Mouse (Mus musculus) midbrain, embryonic 15.5 days (tissue): ENCODE measurements around the gene Synj2. TPM values are rescaled to one million over a fixed set of nuclear protein-coding genes. Genes with fewer than 3 reads are reported as not detected.

Experiments used
- ATAC-seq: fragments of 200-750 bp; cut with Nextera tagmentation; replicated peaks from 2 replicates; pipeline ENCODE4 v1.8.0; 2017; ENCODE audit warnings: moderate TSS enrichment
- H3K27ac ChIP-seq: fragments of 300-500 bp; sonication (generic); 2 replicates; pipeline ENCODE4 v1.5.1; 2015; ENCODE audit warnings: mild to moderate bottlenecking, inconsistent platforms
- H3K27me3 ChIP-seq: fragments of 300-500 bp; sonication (generic); replicated peaks from 2 replicates; pipeline ENCODE4 v1.6.1; 2015; ENCODE audit warnings: inconsistent platforms
- H3K36me3 ChIP-seq: fragments of 300-500 bp; sonication (generic); replicated peaks from 2 replicates; pipeline ENCODE4 v1.6.1; 2015; ENCODE audit warnings: inconsistent platforms
- H3K4me1 ChIP-seq: fragments of 300-500 bp; sonication (generic); 2 replicates; pipeline ENCODE4 v1.6.1; 2015; ENCODE audit warnings: inconsistent platforms
- H3K4me2 ChIP-seq: fragments of 300-500 bp; sonication (generic); 2 replicates; pipeline ENCODE4 v1.6.1; 2015; ENCODE audit warnings: inconsistent platforms, mild to moderate bottlenecking, moderate library complexity
- H3K4me3 ChIP-seq: fragments of 300-500 bp; sonication (generic); 2 replicates; pipeline ENCODE4 v1.5.1; 2015; ENCODE audit warnings: mild to moderate bottlenecking, inconsistent platforms
- H3K9ac ChIP-seq: fragments of 300-500 bp; sonication (generic); 2 replicates; pipeline ENCODE4 v1.6.1; 2015; ENCODE audit warnings: mild to moderate bottlenecking, inconsistent platforms
- H3K9me3 ChIP-seq: fragments of 300-500 bp; sonication (generic); 2 replicates; pipeline ENCODE4 v1.6.1; 2016; ENCODE audit warnings: inconsistent platforms
- WGBS: fragments of 180-500 bp; shearing (Covaris S2); methylation state at CpG from one replicate; pipeline ENCODE4 v1.1.7; 2015; ENCODE audit warnings: mixed read lengths; 5-methylcytosine and 5-hydroxymethylcytosine counted together
- polyA plus RNA-seq: library from polyadenylated mRNA; unstranded; fragments of >200 nt; fragmentation: Nextera tagmentation; extraction: Ambion mirVana; gene quantifications from 2 replicates; pipeline ENCODE4 v1.2.1, GENCODE M21; 2015

Synj2 gene
- polyA plus RNA-seq, 1 experiment from 2014 or later: 0.86 TPM

DNA sequence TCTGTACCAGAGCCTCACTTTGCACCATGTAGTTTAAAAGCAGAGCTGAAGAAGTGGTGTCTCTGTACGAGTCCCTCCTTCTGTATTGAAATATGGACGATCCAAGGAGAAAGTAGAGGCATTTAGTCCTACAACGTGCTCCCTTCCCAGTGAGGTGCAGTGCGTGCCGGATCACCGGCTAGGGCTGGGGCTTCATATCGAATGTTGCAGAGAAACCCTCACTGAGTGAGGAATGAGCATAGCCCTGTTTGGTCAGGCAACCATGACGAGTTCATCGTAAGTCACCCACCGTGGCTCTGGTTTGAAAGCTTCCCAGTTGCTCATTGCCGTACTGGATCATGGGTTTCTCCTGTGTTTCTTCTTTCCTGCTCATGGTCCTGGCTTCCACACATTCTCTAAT lies 95.8 kb downstream of the Synj2 start:
- 83% methylated on average over 11 of the region's 11 CpGs for WGBS
- Histone ChIP-seq H3K4me1 (no peaks in the 10 kb centered on the region), H3K36me3 (no peaks in the 10 kb centered on the region), H3K9me3 (no peaks in the 10 kb centered on the region), H3K27ac (no peak overlapping the region), H3K4me3 (no peak overlapping the region), H3K9ac (no peak overlapping the region), H3K27me3 (no peaks in the 10 kb centered on the region), H3K4me2 (no peak overlapping the region)
- no peak for ATAC-seq

DNA sequence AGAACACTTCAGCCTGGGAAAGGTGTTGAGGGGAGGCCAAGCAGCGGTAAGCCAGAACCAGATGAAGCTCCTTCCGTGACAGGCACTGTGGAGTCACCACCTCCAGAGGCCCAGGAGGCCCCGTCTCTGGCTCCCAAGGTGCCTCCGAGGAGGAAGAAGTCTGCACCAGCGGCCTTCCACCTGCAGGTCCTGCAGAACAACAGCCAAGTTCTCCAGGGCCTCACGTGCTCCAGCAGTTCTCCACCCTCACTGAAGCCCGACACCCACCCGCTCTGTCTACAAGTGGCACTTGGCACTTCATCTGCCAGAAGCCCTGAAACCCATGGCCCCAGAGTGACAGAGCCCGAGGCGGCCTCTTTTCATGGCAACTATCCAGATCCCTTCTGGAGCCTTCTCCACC lies 96.4 kb downstream of the Synj2 start:
- no peaks in the 10 kb centered on the region for H3K27me3 ChIP-seq
- 89% methylated on average over 10 of the region's 10 CpGs for WGBS
- no peak overlapping the region for H3K4me2 ChIP-seq
- H3K27ac ChIP-seq: no peak overlapping the region
- H3K36me3 ChIP-seq: no peaks in the 10 kb centered on the region
- no peak overlapping the region for H3K4me3 ChIP-seq
- no peak overlapping the region for H3K9ac ChIP-seq
- H3K4me1 ChIP-seq: no peaks in the 10 kb centered on the region
- ATAC-seq: no peak
- H3K9me3 ChIP-seq: no peaks in the 10 kb centered on the region

DNA sequence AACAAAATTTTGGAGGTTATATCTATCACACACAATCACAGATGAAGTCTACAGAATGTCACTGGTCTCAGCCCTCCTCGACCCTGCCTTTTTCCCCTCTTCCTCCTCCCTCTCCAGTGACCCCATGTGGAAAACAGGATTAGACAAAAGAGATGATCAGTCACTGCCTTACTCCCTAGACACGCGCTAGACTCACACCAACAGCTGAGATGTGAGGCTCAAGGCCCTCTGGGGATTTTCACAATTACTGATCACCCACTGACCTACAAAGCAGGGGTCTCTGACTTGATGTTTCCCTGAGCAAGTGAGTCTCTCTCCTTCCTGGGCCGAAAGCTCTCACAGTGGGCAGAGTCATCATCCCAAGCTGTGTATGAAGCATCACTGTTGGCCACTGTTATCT lies 111.7 kb downstream of the Synj2 start:
- H3K4me2 ChIP-seq: no peak overlapping the region
- ATAC-seq: no peak
- no peak overlapping the region for H3K9ac ChIP-seq
- WGBS: 42% methylated on average over 4 of the region's 4 CpGs
- peaks cover 5% of the 10 kb centered on the region; the same call in 1 of the 2 replicates for H3K36me3 ChIP-seq
- H3K27ac ChIP-seq: no peak overlapping the region
- no peaks in the 10 kb centered on the region for H3K9me3 ChIP-seq
- no peak overlapping the region for H3K4me3 ChIP-seq
- H3K27me3 ChIP-seq: no peaks in the 10 kb centered on the region
- H3K4me1 ChIP-seq: no peaks in the 10 kb centered on the region

DNA sequence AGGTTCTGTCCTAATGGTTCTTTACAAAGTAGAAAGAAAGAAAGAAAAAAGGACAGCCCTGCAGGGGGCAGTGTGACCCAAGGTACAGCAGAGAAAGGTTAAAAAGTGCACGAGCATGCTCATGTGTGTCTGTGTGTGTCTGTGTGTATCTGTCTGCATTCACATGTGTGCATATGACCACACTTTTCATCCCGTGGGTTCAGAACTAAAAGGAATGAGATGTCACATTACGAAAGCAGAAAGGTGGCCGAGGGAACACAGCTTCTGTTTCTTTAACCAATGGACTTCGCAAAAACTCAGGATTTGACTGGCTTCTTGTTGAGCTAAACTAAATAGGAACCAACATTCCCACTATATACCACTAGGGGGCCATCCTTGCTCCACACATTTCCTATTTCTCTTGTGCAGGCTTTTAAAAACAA lies 113.9 kb downstream of the Synj2 start:
- H3K4me3 ChIP-seq: no peak overlapping the region
- ATAC-seq: no peak
- no peaks in the 10 kb centered on the region for H3K27me3 ChIP-seq
- H3K27ac ChIP-seq: no peak overlapping the region
- no peak overlapping the region for H3K4me2 ChIP-seq
- 27% methylated on average over 5 of the region's 5 CpGs for WGBS
- no peak overlapping the region for H3K9ac ChIP-seq
- no peaks in the 10 kb centered on the region for H3K4me1 ChIP-seq
- no peaks in the 10 kb centered on the region for H3K9me3 ChIP-seq
- H3K36me3 ChIP-seq: peaks cover 13% of the 10 kb centered on the region; the same call in 1 of the 2 replicates

DNA sequence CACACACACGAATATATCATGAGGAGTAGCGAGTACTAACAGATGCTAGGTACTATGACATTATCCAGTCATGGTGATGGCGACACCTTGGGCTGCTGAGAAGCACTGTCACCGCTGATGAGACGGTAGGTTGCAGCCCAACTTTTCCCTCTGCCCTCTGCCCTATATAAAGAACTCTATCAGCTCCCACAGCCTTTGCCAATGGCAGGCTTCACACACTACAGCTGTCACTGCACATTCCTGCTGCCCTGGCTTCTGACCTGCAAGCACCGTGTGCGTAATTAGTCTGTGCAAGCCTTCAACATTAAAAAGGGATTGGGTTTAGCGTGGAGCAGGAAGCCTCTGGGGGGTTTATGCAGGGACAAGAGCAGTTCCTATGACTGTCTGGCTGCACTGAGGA lies 121.7 kb downstream of the Synj2 start:
- ATAC-seq: no peak
- H3K9ac ChIP-seq: no peak overlapping the region
- no peaks in the 10 kb centered on the region for H3K27me3 ChIP-seq
- H3K4me1 ChIP-seq: no peaks in the 10 kb centered on the region
- no peak overlapping the region for H3K27ac ChIP-seq
- H3K36me3 ChIP-seq: peaks cover 37% of the 10 kb centered on the region
- no peak overlapping the region for H3K4me3 ChIP-seq
- no peak overlapping the region for H3K4me2 ChIP-seq
- WGBS: 86% methylated on average over 8 of the region's 8 CpGs
- no peaks in the 10 kb centered on the region for H3K9me3 ChIP-seq

DNA sequence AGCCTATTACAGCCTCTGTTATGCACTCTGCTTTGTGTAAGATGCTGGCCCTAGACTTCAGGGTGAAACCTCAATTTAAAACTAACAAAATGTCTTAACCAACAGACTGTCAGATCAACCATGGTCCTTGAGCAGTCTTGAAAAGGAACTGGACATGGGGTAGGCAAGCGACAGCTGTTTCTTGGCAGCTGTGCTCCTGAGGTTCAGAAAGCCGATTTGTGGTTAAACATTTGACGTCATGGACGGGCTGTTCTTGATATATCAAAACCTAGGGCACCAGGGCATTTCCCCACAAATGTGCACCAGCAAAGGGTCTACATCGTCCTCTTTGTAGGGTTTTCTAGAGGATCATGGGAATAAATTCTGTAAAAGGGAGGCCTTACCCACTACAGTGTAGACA lies 122.5 kb downstream of the Synj2 start:
- no peak for ATAC-seq
- Histone ChIP-seq H3K27ac (no peak overlapping the region), H3K4me1 (no peaks in the 10 kb centered on the region), H3K9me3 (no peaks in the 10 kb centered on the region), H3K4me2 (no peak overlapping the region), H3K36me3 (peaks cover 37% of the 10 kb centered on the region), H3K9ac (no peak overlapping the region), H3K4me3 (no peak overlapping the region), H3K27me3 (no peaks in the 10 kb centered on the region)
- WGBS: 94% methylated on average over 5 of the region's 5 CpGs

DNA sequence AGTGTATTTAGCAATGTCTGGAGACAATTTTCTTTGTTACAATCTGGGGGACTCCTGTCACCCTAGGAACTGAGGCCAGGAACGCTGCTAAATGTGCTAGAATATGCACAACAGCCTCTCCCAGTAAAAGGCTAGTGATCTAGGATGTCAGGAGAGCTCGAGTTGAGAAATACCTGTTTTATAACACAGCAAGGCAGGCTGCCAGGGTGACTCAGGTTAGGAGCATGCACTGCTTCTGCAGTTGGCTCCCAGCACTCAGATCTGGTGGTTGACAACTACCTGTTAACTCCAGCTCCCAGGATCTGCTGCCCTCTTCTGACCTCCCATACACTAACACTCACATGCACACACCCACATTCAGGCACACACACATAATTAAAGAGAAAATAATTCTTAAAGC lies 124.9 kb downstream of the Synj2 start:
- H3K9ac ChIP-seq: no peak overlapping the region
- H3K9me3 ChIP-seq: no peaks in the 10 kb centered on the region
- no peak overlapping the region for H3K4me2 ChIP-seq
- H3K27me3 ChIP-seq: no peaks in the 10 kb centered on the region
- WGBS: 95% methylated on average over 2 of the region's 2 CpGs
- no peaks in the 10 kb centered on the region for H3K4me1 ChIP-seq
- H3K4me3 ChIP-seq: no peak overlapping the region
- no peak for ATAC-seq
- no peak overlapping the region for H3K27ac ChIP-seq
- H3K36me3 ChIP-seq: peaks cover 33% of the 10 kb centered on the region

DNA sequence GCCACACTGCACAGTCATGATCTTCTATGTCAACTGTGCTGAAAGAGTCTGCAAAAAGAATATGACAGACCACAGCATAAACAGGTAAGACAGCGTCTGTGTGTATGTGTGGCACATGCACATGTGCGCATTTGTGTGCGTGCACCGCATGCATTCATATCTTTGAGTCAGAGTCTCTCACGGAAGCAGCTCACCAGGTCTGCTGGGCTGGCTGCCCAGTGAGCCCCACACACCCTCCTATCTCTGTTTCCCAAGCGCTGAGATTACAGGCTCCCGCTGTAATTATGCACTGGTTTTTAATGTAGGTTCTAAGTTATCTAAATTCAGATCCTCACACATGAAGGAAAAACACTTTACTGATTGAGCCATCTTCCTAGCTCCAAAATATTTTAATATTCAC lies 126.5 kb downstream of the Synj2 start:
- Histone ChIP-seq H3K9ac (no peak overlapping the region), H3K4me3 (no peak overlapping the region), H3K27me3 (no peaks in the 10 kb centered on the region), H3K36me3 (peaks cover 37% of the 10 kb centered on the region), H3K4me1 (no peaks in the 10 kb centered on the region), H3K9me3 (no peaks in the 10 kb centered on the region), H3K4me2 (no peak overlapping the region), H3K27ac (no peak overlapping the region)
- ATAC-seq: no peak
- WGBS: 96% methylated on average over 7 of the region's 7 CpGs

DNA sequence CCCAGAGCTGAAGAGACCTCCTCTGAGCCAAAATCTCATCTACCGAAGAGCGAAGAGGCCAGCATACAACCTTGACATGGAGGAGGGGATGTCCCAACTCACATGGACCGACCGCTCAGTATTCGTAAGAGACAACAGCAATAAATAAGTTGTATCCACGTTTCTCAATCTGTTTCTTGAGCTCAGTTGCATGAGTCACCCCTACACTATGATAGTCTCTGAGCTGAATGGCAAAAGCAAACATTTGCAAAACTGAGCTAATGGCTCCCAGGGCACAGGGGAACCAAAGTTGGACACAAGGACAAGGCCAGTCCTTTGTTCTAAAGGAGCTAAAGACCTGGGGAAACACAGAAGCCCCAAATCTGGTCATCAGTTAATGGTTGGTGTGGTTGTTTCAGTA lies 128.8 kb downstream of the Synj2 start:
- peaks cover 43% of the 10 kb centered on the region for H3K36me3 ChIP-seq
- H3K4me3 ChIP-seq: no peak overlapping the region
- ATAC-seq: no peak
- H3K27ac ChIP-seq: no peak overlapping the region
- H3K4me1 ChIP-seq: no peaks in the 10 kb centered on the region
- 92% methylated on average over 6 of the region's 6 CpGs for WGBS
- no peak overlapping the region for H3K9ac ChIP-seq
- H3K27me3 ChIP-seq: no peaks in the 10 kb centered on the region
- no peak overlapping the region for H3K4me2 ChIP-seq
- H3K9me3 ChIP-seq: no peaks in the 10 kb centered on the region

DNA sequence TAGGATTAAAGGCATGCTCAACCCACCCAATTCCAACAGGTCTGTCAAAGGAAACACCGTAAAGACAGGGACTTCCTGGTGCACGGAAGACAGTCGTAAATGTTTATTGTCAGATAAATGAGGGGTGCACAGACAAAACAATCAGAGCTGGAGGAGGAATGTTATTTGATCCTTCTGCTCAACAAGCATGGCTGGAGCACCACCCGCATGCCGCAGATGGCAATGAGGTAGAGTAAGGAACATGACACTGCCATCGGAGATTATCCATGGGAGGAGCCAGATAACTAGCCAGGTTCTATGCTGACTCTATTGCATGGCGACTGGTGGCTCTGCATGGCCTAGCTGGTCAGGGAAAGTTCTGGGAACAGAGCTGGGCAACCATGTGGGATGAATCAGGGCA lies 132.3 kb downstream of the Synj2 start:
- no peaks in the 10 kb centered on the region for H3K27me3 ChIP-seq
- ATAC-seq: no peak
- 90% methylated on average over 7 of the region's 7 CpGs for WGBS
- peaks cover 9% of the 10 kb centered on the region for H3K4me1 ChIP-seq
- H3K4me2 ChIP-seq: no peak overlapping the region
- no peak overlapping the region for H3K27ac ChIP-seq
- H3K4me3 ChIP-seq: no peak overlapping the region
- no peaks in the 10 kb centered on the region for H3K9me3 ChIP-seq
- H3K36me3 ChIP-seq: peaks cover 23% of the 10 kb centered on the region; the same call in 1 of the 2 replicates
- H3K9ac ChIP-seq: no peak overlapping the region

DNA sequence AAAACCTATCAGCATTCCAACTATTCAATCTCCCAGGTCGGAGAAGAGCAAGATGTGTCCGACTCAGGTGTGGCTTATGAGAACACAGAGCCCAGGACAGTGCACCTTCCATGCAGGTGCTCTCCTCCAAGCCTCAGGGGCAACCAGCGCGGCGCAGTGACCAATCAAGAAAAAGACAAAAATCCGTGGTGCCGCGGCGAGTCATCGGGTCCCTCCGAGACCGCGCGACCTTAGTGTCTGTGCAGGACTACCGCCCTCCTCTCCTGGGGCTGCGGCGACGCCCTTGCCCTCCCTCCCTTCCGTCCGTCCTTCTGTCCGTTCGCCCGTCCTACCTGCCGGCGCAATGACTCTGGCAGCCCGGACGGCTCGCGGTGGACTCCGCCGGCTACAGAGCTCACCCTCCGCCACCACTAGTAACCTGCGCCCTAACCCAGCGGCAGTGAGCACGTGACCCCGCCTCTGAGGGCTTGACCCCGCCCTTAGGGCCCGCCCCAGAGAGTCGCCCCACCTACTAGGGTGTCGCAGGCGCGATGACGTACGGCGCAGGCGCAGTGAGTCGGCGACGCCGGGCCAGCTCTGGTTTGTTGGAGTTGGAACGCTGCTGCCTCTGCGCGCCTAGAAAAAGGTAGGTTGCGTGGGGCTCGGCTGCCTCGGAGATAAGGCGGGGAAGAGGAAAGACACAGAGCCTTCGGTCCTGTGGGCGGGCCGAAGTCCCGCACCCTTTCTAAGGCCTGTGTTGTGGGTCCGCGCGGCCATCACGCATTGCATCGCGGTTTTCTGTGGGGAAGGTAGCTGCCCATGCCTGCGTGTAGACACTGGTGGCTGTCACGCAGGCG lies 138.4 kb downstream of the Synj2 start, which contains the start of the genes Serac1 and Gtf2h5:
Gene Serac1, minus strand, starts transcription at position 455 of the 836 bp plus-strand sequence.
Gene Gtf2h5, plus strand, starts transcription at position 500 of the 836 bp plus-strand sequence.
- Histone ChIP-seq H3K9ac (peak within 1 kb of the TSS; percentile 85), H3K4me2 (peak within 1 kb of the TSS; percentile 60), H3K9me3 (no peaks in the 10 kb centered on the region), H3K4me3 (peak within 1 kb of the TSS; percentile 83), H3K27me3 (no peaks in the 10 kb centered on the region), H3K36me3 (peaks cover 7% of the 10 kb centered on the region; the same call in 1 of the 2 replicates), H3K4me1 (peaks cover 29% of the 10 kb centered on the region), H3K27ac (peak within 1 kb of the TSS; percentile 92)
- ATAC-seq: peak; percentile 95
- under 1% methylated on average over 69 of the region's 70 CpGs for WGBS

DNA sequence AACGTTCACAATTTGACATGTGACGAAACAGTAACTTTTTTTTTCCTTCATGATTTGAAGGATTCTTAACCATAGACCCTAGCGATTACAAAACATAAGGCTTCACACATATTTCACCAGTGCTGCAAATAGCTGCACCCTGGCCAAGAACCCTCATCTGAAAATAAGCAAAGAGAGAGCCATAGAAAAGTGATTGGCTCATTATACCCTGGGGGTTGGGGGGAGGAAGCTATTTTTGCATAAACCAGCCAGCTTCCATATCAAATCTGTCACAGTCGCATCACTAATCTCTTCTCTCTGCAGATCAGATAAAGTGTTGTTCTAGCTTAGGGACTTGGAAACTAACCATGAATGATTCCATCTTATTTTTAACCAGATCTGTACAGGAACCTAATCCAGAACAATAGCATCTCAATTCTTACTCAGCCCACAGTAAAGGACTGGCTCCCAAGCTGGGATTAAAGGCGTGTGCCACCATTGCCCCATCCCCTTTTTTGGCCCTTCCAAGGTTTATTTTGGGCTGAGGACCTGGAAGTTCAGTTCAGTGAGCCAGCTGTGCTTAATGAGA lies 142.3 kb downstream of the Synj2 start:
- WGBS: 85% methylated on average over 5 of the region's 5 CpGs
- no peak for ATAC-seq
- Histone ChIP-seq H3K27ac (no peak overlapping the region), H3K27me3 (no peaks in the 10 kb centered on the region), H3K4me2 (no peak overlapping the region), H3K4me1 (peaks cover 21% of the 10 kb centered on the region), H3K9me3 (no peaks in the 10 kb centered on the region), H3K36me3 (peaks cover 10% of the 10 kb centered on the region; the same call in 1 of the 2 replicates), H3K9ac (no peak overlapping the region), H3K4me3 (no peak overlapping the region)

DNA sequence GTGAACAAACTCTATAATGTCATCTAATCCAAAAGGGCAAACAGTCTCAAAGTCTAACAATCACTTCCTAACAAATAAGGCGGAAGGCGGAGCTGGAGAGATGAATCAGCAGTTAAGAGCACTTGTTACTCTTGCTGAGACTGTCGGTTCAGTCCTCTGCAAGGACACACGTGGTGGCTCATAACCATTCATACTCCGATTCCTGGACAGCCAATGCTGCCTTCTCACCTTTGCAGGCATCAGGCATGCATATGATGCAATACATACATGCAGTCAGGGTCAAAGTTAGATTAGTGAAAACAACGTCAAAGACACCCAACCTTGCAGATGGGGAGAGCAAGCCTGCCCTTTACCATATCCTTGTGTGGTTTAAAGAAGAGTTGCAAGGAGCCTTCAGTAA lies 150.5 kb downstream of the Synj2 start:
- Histone ChIP-seq H3K36me3 (no peaks in the 10 kb centered on the region), H3K4me1 (no peaks in the 10 kb centered on the region), H3K4me3 (no peak overlapping the region), H3K4me2 (no peak overlapping the region), H3K27ac (no peak overlapping the region), H3K9me3 (no peaks in the 10 kb centered on the region), H3K9ac (no peak overlapping the region), H3K27me3 (no peaks in the 10 kb centered on the region)
- 92% methylated on average over 6 of the region's 6 CpGs for WGBS
- no peak for ATAC-seq
